Mouse (Mus musculus) stomach, adult 2 months (tissue): ENCODE data around the gene Timm8b. TPM values are rescaled to one million over a fixed set of nuclear protein-coding genes. Genes with fewer than 3 reads are reported as not detected.

Source experiments
- polyA plus RNA-seq: library from polyadenylated mRNA; depleted of rRNA; stranded (reverse); fragments of >200 nt; gene quantifications from 2 replicates; pipeline ENCODE4 v1.2.3, GENCODE M21; 2012; rRNA removed

Gene Timm8b
- polyA plus RNA-seq, result 29.1 and 49.9 TPM in 2 replicates

DNA sequence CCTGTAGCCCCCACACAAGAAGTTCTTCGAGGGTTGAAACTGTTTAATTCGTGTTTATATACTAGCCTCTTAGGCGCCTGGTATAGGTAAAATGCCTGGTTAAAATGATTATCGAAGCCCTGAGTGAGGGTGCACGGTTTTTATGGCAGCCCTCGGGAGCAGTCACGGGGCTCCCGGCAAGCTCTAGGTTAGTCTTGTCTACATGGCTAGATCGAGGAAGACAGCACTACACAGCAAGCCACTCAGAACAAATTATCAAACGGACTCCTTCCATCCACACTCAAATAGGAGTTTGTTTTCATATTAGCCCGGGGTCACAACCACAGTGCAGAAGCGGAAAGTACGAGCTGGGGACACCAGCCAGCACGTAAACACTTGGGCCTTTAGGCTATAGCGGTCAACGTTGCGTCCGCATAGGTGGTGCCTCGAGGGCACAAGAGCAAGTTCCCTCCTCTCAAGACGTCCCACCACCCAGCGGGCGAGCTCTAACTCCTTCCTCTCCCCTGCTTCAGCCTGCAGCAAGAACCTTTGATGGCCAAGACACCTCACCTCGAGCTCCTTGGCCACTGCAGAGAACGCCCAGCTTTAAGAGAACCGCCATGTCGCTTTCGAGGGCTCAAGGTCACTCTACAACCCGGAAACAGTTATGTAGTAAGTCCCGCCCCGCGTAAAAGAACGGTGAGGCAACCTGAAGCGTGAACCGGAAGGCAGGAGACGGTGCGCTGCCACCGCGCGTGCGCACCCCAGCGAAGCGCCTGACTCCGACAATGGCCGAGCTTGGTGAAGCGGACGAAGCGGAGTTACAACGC is at the start of gene Timm8b, which contains the start of gene Sdhd:
Timm8b (plus strand) TSS at position 722 of the 809 bp plus-strand sequence.
Sdhd (minus strand) TSS at position 624 of the 809 bp plus-strand sequence.

DNA sequence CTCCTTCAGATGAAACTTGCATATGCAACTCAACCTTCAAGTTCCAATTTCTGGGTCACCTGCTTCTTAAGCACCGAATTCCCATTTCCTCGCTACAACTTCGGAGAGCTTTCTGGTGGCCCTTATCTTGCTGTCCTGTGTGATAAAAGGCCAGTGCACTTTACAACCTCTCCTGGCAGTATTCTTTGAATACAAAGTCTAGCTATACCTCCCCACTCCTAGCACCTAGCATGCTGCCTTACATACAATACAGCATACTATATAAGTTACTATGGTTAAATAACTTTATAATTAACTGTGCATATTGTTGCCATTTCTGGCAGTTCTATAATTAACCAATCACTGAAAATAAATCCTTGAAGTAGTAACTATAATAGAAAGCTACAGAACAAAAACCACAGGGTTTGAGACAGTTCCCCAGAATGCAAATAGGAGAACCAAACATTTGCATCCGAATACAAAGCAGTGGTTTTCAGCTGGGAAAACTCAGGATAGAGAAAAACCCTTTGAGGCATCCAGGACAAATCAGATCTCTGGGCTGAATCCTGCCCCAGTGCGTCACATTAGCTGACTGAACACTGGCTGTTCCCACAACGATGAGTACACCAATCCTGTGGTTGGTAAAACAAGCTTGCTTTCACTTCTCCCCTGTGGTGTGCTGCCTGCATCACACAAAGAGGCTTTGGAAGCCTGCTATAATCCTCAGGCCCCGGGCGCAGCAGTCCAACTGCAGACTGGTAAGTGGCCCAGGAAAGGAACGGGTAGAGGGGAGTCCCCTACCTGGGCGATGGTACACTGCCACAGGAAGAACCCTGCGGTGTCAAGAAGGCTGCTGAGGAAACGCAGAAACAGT is 49.2 kb upstream of the Timm8b start, which contains the start of gene Il18:
Il18 (plus strand) TSS at position 587 of the 853 bp plus-strand sequence.

DNA sequence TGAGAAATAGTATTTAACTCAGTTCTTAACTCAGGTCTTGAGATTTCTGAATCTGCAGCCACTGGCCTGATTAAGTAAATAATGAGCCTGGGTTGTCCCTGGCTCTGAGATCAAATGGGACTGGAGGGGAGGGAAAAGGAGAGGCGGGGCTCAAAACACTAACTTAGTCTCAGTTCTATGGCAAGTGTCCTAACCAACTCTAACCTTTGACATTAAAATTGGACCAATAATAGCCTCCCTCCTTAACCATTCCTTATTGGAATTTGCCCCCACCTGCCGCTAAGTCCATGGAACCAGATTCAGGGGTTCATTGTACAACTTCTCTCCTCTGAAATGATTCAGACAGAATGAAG is 48.6 kb upstream of the Timm8b start, which contains the start of gene Bco2:
Bco2 (minus strand) TSS at position 88 of the 353 bp plus-strand sequence.

DNA sequence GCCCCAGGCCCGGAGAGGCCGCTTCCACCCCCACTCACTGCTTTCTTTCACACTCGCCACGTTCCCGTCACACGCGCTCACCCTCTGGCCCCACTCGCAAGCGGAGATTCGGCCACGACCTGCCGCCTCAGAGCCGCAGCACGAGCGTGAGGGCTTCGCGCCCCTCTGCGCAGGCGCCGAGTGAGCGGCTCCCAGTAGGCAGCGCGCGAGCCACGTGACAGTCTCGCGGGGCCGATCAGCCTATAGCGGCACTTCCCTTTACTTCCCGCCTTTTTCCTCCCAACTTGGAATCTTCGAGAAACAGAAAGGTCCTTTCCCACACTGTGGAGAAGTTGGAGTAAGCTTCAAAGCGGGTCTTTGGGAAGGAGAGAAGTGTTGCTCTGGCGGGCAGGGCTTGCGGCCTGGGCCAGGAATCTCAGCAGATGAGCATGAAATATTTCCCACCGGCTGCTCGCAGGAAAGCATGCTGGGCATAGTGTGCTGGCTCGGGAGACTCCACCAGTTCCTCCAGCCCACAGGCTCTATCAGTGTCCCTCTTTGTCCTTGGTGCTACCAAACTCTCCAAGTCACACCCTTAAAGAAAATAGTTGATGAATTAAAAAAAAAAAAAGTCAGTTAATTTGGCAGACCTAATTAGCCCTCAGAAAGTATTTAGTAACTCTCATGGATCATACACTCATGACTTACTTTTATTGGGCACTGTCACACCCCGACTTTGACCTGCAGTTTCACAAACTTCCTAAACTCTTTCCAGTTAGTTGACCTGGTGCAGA is 42.4 kb upstream of the Timm8b start, which contains the start of gene Tex12:
Tex12 (minus strand) TSS at position 181 of the 773 bp plus-strand sequence.

DNA sequence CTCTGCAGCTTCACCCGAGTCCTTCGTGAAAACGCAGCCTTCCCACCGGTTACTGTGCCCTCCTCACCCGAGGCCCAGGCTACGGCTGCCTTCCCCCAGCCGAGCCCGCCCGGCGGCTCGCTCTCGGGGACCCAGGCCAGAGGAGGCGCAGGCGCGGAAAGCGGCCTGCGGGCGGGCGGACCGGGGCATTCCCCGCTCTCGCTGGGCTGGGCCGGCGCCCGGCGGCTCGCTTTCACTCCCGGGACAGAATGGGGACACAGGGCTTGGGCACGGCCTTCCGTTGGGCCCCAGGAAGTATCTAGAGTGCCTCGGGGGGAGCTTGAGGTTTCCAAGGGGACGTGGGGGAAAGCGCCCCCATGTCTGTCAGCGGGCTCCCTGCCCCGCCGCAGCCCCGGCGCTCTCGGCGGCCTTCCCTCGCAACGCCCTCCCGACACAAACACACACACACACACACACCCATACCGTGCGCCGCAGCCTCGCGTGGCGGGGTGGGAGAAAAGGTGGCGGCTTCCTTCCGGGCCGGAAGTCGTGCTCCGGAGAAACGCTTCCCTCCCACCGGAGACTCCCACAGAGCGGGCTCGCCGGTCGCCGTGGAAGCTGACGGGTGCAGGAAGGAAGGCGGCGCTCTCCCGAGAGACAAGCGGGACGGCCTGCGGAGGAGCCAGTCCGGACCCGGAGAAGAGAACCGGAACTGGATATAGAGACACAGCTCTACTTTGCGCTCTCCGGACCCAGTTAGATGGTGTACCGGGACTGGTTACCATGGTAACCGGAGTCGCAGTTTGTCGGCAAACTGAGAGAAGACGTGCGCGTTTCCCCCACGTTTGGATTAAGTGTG is 13.3 kb downstream of the Timm8b start, which contains the start of the genes Pih1d2 and Nkapd1:
Pih1d2 (plus strand) TSS at position 556 of the 838 bp plus-strand sequence.
Nkapd1 (minus strand) TSS at position 699 of the 838 bp plus-strand sequence.

Other genes with a start within 250 kb of the Timm8b start
- gene Plet1, start 109.4 kb upstream of the Timm8b start, polyA plus RNA-seq, result 11.2 and 13.5 TPM in 2 replicates
- gene Pts, start 75.2 kb upstream of the Timm8b start, polyA plus RNA-seq, result 5.1 and 7.5 TPM in 2 replicates
- gene Il18, start 49.1 kb upstream of the Timm8b start, polyA plus RNA-seq, result 9.6 and 12.0 TPM in 2 replicates
- 0.40 and 0.62 TPM in 2 replicates for gene Bco2, start 48.7 kb upstream of the Timm8b start, polyA plus RNA-seq
- not detected in 2 replicates for gene Tex12, start 42.6 kb upstream of the Timm8b start, polyA plus RNA-seq
- 199 and 222 TPM in 2 replicates for gene Sdhd, start 98 bp upstream of the Timm8b start, polyA plus RNA-seq
- 0.16 and 0.25 TPM in 2 replicates for gene Pih1d2, start 13.4 kb downstream of the Timm8b start, polyA plus RNA-seq
- gene Nkapd1, start 13.6 kb downstream of the Timm8b start, polyA plus RNA-seq, result 1.9 TPM in 2 replicates
- 6.9 and 9.6 TPM in 2 replicates for gene Dlat, start 55.9 kb downstream of the Timm8b start, polyA plus RNA-seq
- 2.1 and 3.3 TPM in 2 replicates for gene Dixdc1, start 135.6 kb downstream of the Timm8b start, polyA plus RNA-seq
- gene 2310030G06Rik, start 142.6 kb downstream of the Timm8b start, polyA plus RNA-seq, result 5.8 and 6.1 TPM in 2 replicates
- gene Cryab, start 147.4 kb downstream of the Timm8b start, polyA plus RNA-seq, result 181 and 206 TPM in 2 replicates
- 23.5 and 39.2 TPM in 2 replicates for gene Hspb2, start 148.4 kb downstream of the Timm8b start, polyA plus RNA-seq
- 1.1 and 1.2 TPM in 2 replicates for gene Fdxacb1, start 164.3 kb downstream of the Timm8b start, polyA plus RNA-seq
- 12.9 and 16.7 TPM in 2 replicates for gene Alg9, start 171.1 kb downstream of the Timm8b start, polyA plus RNA-seq
- 12.0 and 12.6 TPM in 2 replicates for gene 1110032A03Rik, start 171.6 kb downstream of the Timm8b start, polyA plus RNA-seq
- gene Ppp2r1b, start 241.4 kb downstream of the Timm8b start, polyA plus RNA-seq, result 4.1 and 7.2 TPM in 2 replicates